Mouse (Mus musculus) lung, postnatal 10 days (tissue): ENCODE results near the gene Grin2d.
A peak's percentile ranks its signal among the peaks of the same experiment; 100 is the strongest.
"Not testable (repeated sequence)": the region's sequence is repeated elsewhere in the genome, so short reads cannot be mapped to it uniquely, and the experiment has no call there.

ENCODE experiments used
- DNase-seq: peaks from one replicate; pipeline ENCODE4 v3.0.0; 2021

The Grin2d gene

GRCm38 (mm10) chr7:45878278-45878677, at the start of gene Grin2d:
Gene Grin2d, minus strand, starts transcription at chr7:45878378.
- DNase-seq = not testable (repeated sequence)

- peak; percentile 46 for DNase-seq
These were observed 46.2 kb upstream of the Grin2d start for GRCm38 (mm10) chr7:45924429-45924816.

- peak; percentile 88 for DNase-seq
These were observed 45.7 kb upstream of the Grin2d start, which contains the start of gene Ccdc114 for GRCm38 (mm10) chr7:45923762-45924428. Gene Ccdc114, plus strand, starts transcription at chr7:45924072.

GRCm38 (mm10) chr7:45922928-45923761, 45.0 kb upstream of the Grin2d start:
- peak; percentile 98 for DNase-seq

- DNase-seq = no peak
These were observed 43.9 kb upstream of the Grin2d start for GRCm38 (mm10) chr7:45921950-45922600.

GRCm38 (mm10) chr7:45921242-45921621, 43.1 kb upstream of the Grin2d start, which contains the start of gene Emp3:
Gene Emp3, minus strand, starts transcription at chr7:45921404.
- peak; percentile 86 for DNase-seq

GRCm38 (mm10) chr7:45920583-45921241, 42.5 kb upstream of the Grin2d start:
- peak; percentile 57 for DNase-seq

- DNase-seq = no peak
These were observed 41.6 kb upstream of the Grin2d start for GRCm38 (mm10) chr7:45919761-45920160.

- DNase-seq = peak; percentile 30
These were observed 41.0 kb upstream of the Grin2d start for GRCm38 (mm10) chr7:45919083-45919671.

- no peak for DNase-seq
These were observed 39.7 kb upstream of the Grin2d start for GRCm38 (mm10) chr7:45917926-45918325.

GRCm38 (mm10) chr7:45917004-45917704, 39.0 kb upstream of the Grin2d start:
- DNase-seq = peak; percentile 33

GRCm38 (mm10) chr7:45916056-45917003, 38.2 kb upstream of the Grin2d start:
- peak; percentile 93 for DNase-seq

- no peak for DNase-seq
These were observed 36.8 kb upstream of the Grin2d start for GRCm38 (mm10) chr7:45915011-45915410.

GRCm38 (mm10) chr7:45914067-45914466, 35.9 kb upstream of the Grin2d start:
- DNase-seq = no peak

- no peak for DNase-seq
These were observed 31.0 kb upstream of the Grin2d start for GRCm38 (mm10) chr7:45909145-45909544.

GRCm38 (mm10) chr7:45908384-45908783, 30.2 kb upstream of the Grin2d start:
- DNase-seq = no peak

- DNase-seq = no peak
These were observed 28.4 kb upstream of the Grin2d start for GRCm38 (mm10) chr7:45906622-45907021.

- DNase-seq = no peak
These were observed 24.4 kb upstream of the Grin2d start for GRCm38 (mm10) chr7:45902481-45903002.

- DNase-seq = peak; percentile 61
These were observed 23.4 kb upstream of the Grin2d start for GRCm38 (mm10) chr7:45901562-45901961.

GRCm38 (mm10) chr7:45898125-45898524, 19.9 kb upstream of the Grin2d start:
- peak; percentile 35 for DNase-seq
